Mouse (Mus musculus) bone marrow, adult 2 months (tissue): ENCODE measurements around the gene Baz2b. TPM values are rescaled to one million over a fixed set of nuclear protein-coding genes. Genes with fewer than 3 reads are reported as not detected.
"Not testable (repeated sequence)": the region's sequence is repeated elsewhere in the genome, so short reads cannot be mapped to it uniquely, and the experiment has no call there.

Experiments used
- H3K27ac ChIP-seq: fragments of 200-500 bp; 2 replicates; pipeline ENCODE4 v1.5.1; 2012; ENCODE audit warnings: low read depth, mild to moderate bottlenecking, control low read depth, inconsistent platforms, low read length; ENCODE audit not compliant: control insufficient read depth, poor library complexity, insufficient read depth
- H3K4me1 ChIP-seq: fragments of 200-500 bp; 2 replicates; pipeline ENCODE4 v1.6.1; 2011; ENCODE audit warnings: low read length; ENCODE audit not compliant: control insufficient read depth, insufficient read depth
- H3K4me3 ChIP-seq: fragments of 200-500 bp; replicated peaks from 2 replicates; pipeline ENCODE3; 2011; ENCODE audit warnings: mild to moderate bottlenecking, low read depth, low read length, control low read depth; ENCODE audit not compliant: control insufficient read depth
- CTCF ChIP-seq: fragments of 200-500 bp; IDR thresholded peaks from 2 replicates; pipeline ENCODE4 v1.5.1; 2011; ENCODE audit warnings: low read length, control low read depth; ENCODE audit not compliant: control insufficient read depth, insufficient read depth
- POLR2A ChIP-seq: fragments of 200-500 bp; IDR thresholded peaks from 2 replicates; pipeline ENCODE4 v1.6.1; 2011; ENCODE audit warnings: low read depth, mild to moderate bottlenecking, control low read depth, low read length, borderline replicate concordance; ENCODE audit not compliant: control insufficient read depth
- WGBS: fragments of 180-500 bp; shearing (Covaris S2); methylation state at CpG from one replicate; pipeline ENCODE4 v1.1.7; 2018; 5-methylcytosine and 5-hydroxymethylcytosine counted together
- polyA plus RNA-seq: library from polyadenylated mRNA; stranded (reverse); fragments of >200 nt; gene quantifications from 2 replicates; pipeline ENCODE4 v1.2.4, GENCODE M21; 2011; ENCODE audit warnings: low replicate concordance; ENCODE audit not compliant: missing spikeins, insufficient read depth, insufficient read length

The Baz2b gene
- polyA plus RNA-seq, 1 experiment: 77.9 TPM

- TF ChIP-seq POLR2A: no peak
- no peak for TF ChIP-seq CTCF
- 91% methylated on average over 9 of the region's 9 CpGs for WGBS
- H3K27ac ChIP-seq: no peak overlapping the region
- no peaks in the 10 kb centered on the region for H3K4me1 ChIP-seq
- H3K4me3 ChIP-seq: no peak overlapping the region
These were observed 355.3 kb downstream of the Baz2b start for GRCm38 (mm10) chr2:59854363-59854762.

DNA sequence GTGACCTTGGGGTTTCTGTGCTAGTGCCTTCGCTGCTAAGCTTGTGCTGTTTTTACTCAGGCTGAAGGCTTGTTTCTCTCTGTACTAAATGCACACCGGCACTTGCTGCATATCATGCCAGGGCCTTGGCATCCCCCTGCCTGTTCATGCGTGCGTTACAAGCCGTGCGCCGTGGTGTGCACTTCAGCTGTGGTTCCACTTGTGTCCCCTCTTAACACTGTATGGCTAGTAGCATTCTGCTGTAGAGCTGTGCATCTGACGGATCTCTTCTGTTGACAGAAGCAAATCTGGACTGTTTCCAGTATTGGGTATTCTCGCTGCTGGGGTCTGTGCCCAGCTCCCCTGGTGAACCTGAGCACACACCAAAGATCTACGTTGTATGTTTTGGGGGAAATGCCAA lies 356.1 kb downstream of the Baz2b start:
- Histone ChIP-seq H3K4me3 (no peak overlapping the region), H3K4me1 (no peaks in the 10 kb centered on the region), H3K27ac (no peak overlapping the region)
- 88% methylated on average over 10 of the region's 10 CpGs for WGBS
- TF ChIP-seq CTCF (no peak), POLR2A (no peak)

DNA sequence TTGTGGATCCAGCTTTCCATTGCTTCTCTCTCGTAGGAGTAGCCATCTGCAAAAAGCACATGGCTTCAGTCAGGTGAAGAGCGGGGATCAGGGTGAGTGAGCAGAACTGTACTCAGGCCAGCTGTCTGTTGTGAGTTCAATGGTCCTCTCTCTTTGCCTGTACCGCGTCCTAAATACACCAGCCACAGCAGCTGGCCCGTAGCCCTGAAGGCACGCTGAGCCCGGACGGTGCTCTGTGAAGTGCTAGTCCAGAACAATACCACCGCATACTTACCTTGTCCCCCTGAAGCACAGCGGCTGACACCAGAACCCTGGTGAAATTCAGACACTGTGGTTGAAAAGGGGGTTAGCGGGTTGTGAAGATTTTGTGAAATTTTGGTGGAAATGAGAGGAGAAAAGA lies 356.7 kb downstream of the Baz2b start:
- Histone ChIP-seq H3K4me1 (no peaks in the 10 kb centered on the region), H3K4me3 (no peak overlapping the region), H3K27ac (no peak overlapping the region)
- 94% methylated on average over 11 of the region's 11 CpGs for WGBS
- TF ChIP-seq POLR2A: no peak
- no peak for TF ChIP-seq CTCF

DNA sequence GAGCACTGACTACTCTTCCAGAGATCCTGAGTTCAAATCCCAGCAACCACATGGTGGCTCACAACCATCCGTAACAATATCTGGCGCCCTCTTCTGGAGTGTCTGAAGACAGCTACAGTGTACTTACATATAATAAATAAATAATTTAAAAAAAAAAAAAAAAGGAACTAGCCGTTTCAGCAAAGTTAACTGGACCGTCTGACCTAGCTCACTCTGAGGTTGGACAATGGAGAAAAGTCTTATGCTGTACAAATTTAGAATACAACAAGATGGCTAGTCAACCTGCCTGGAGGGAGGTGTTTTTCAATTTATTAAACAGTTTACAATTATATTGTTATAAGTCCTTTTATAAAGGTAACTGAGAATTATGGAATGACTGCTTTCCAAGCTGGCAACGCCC lies 357.8 kb downstream of the Baz2b start:
- 46% methylated on average over 5 of the region's 5 CpGs for WGBS
- H3K4me1 ChIP-seq, H3K4me3 ChIP-seq, H3K27ac ChIP-seq: not testable (repeated sequence)

Other genes starting within 250 kb of the Baz2b start
- 11.7 and 28.5 TPM in 2 replicates for gene March7, start within 50 bp of the Baz2b start, polyA plus RNA-seq
- gene Cd302, start 74.6 kb upstream of the Baz2b start, polyA plus RNA-seq: 3.6 and 8.1 TPM in 2 replicates
- 1.8 and 4.7 TPM in 2 replicates for gene Ly75, start 173.5 kb upstream of the Baz2b start, polyA plus RNA-seq